Mouse (Mus musculus) hindbrain, postnatal 0 days (tissue): ENCODE results near the gene Spice1. TPM values are rescaled to one million over a fixed set of nuclear protein-coding genes. Genes with fewer than 3 reads are reported as not detected.

Source experiments
- ATAC-seq: fragments of 200-750 bp; cut with Nextera tagmentation; 2 replicates; pipeline ENCODE4 v1.8.0; 2017; ENCODE audit warnings: mild to moderate bottlenecking, moderate TSS enrichment, moderate library complexity
- DNase-seq: peaks from one replicate; pipeline ENCODE4 v3.0.0-alpha.2; 2015; ENCODE audit warnings: low spot score
- H3K27ac ChIP-seq: fragments of 300-500 bp; sonication (generic); 2 replicates; pipeline ENCODE4 v1.5.1; 2014; ENCODE audit warnings: mild to moderate bottlenecking
- H3K27me3 ChIP-seq: fragments of 300-500 bp; sonication (generic); 2 replicates; pipeline ENCODE4 v1.6.1; 2014; ENCODE audit warnings: low read length, mixed read lengths; ENCODE audit not compliant: insufficient read depth
- H3K36me3 ChIP-seq: fragments of 300-500 bp; sonication (generic); 2 replicates; pipeline ENCODE4 v1.6.1; 2014; ENCODE audit warnings: low read length, mixed read lengths; ENCODE audit not compliant: insufficient read depth
- H3K4me1 ChIP-seq: fragments of 300-500 bp; sonication (generic); 2 replicates; pipeline ENCODE4 v1.6.1; 2014; ENCODE audit warnings: antibody characterized with exemption, low read length, mixed read lengths; ENCODE audit not compliant: insufficient read depth
- H3K4me2 ChIP-seq: fragments of 300-500 bp; sonication (generic); 2 replicates; pipeline ENCODE4 v1.6.1; 2014; ENCODE audit warnings: low read depth, mild to moderate bottlenecking, low read length, moderate library complexity, mixed read lengths
- H3K4me3 ChIP-seq: fragments of 300-500 bp; sonication (generic); 2 replicates; pipeline ENCODE4 v1.5.1; 2014; ENCODE audit warnings: low read length
- H3K9ac ChIP-seq: fragments of 300-500 bp; sonication (generic); replicated peaks from 2 replicates; pipeline ENCODE4 v1.6.1; 2014; ENCODE audit warnings: mild to moderate bottlenecking, low read length, moderate library complexity, mixed read lengths
- H3K9me3 ChIP-seq: fragments of 300-500 bp; sonication (generic); 2 replicates; pipeline ENCODE4 v1.6.1; 2016; ENCODE audit warnings: low read length, mixed read lengths
- CTCF ChIP-seq: IDR thresholded peaks from 2 replicates; pipeline ENCODE4 v1.5.1; 2016; ENCODE audit warnings: antibody characterized with exemption, control low read depth, low read depth
- WGBS: fragments of 180-500 bp; shearing (Covaris S2); extraction: QIAGEN DNeasy Blood & Tissue Kit; methylation state at CpG from one replicate; pipeline ENCODE4 v1.1.7; 2014; 5-methylcytosine and 5-hydroxymethylcytosine counted together
- polyA plus RNA-seq: library from polyadenylated mRNA; unstranded; fragments of >200 nt; fragmentation: Nextera tagmentation; extraction: Ambion mirVana; gene quantifications from 2 replicates; pipeline ENCODE4 v1.2.1, GENCODE M21; 2015
- total RNA-seq: library from RNA; depleted of rRNA; stranded (reverse); fragments of >200 nt; gene quantifications from 2 replicates; pipeline ENCODE4 v1.2.3, GENCODE M21; 2014

Spice1 gene
- total and polyA plus RNA-seq, 2 experiments from 2014 or later: 9.0 to 9.7 TPM

DNA sequence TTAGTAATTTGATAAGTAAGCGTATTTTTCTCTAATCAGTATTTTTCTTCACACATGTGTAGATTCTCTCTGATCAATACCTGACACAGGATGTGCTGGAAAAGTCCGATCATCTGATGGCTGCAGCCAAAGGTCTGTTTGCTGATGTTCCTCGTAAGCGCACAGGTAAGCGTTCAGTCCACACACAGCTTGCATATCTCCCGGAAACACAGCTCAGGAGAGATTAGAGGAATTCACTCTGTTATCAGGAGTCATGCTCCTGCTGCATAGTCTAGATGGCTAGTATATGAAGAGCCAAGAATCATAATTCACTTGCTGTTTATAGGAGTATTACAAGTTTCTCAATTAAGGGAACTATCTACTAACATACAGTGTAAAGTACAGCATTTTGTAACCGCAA is 18.6 kb downstream of the Spice1 start:
- H3K4me2 ChIP-seq: no peak overlapping the region
- 97% methylated on average over 7 of the region's 7 CpGs for WGBS

DNA sequence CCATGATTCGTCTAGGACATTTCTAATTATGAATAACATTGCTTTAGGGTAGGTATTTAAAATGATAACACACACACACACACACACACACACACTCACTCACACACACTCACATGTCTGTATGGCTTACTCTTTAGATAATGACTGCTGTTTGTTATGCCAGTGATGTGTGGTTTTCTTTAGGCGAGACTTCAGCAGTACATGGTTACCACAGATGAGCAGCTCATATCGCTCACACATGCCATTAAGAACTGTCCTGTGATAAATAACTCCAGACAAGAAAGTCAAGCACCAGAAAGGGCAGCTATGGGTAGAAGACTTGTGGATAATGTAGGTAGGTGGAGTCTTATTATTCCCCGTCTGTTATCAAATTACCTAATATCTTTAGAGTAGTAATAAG is 28.5 kb downstream of the Spice1 start:
- H3K27ac ChIP-seq: no peak overlapping the region
- no peak for ATAC-seq
- no peak for TF ChIP-seq CTCF
- H3K4me1 ChIP-seq: no peaks in the 10 kb centered on the region
- H3K9me3 ChIP-seq: no peaks in the 10 kb centered on the region
- H3K36me3 ChIP-seq: no peaks in the 10 kb centered on the region; the same call in 1 of the 2 replicates
- no peak overlapping the region for H3K4me3 ChIP-seq
- no peak for DNase-seq
- 92% methylated on average over 4 of the region's 4 CpGs for WGBS
- H3K9ac ChIP-seq: no peak overlapping the region
- H3K27me3 ChIP-seq: no peaks in the 10 kb centered on the region
- no peak overlapping the region for H3K4me2 ChIP-seq

More for the DNA sequence above, 18.6 kb downstream of the Spice1 start:
- TF ChIP-seq CTCF: no peak
- no peaks in the 10 kb centered on the region for H3K9me3 ChIP-seq
- H3K36me3 ChIP-seq: no peaks in the 10 kb centered on the region; the same call in 1 of the 2 replicates
- H3K27me3 ChIP-seq: no peaks in the 10 kb centered on the region
- no peak overlapping the region for H3K9ac ChIP-seq
- no peak overlapping the region for H3K4me3 ChIP-seq
- H3K27ac ChIP-seq: no peak overlapping the region
- no peaks in the 10 kb centered on the region for H3K4me1 ChIP-seq
- ATAC-seq (no peak), DNase-seq (no peak)

DNA sequence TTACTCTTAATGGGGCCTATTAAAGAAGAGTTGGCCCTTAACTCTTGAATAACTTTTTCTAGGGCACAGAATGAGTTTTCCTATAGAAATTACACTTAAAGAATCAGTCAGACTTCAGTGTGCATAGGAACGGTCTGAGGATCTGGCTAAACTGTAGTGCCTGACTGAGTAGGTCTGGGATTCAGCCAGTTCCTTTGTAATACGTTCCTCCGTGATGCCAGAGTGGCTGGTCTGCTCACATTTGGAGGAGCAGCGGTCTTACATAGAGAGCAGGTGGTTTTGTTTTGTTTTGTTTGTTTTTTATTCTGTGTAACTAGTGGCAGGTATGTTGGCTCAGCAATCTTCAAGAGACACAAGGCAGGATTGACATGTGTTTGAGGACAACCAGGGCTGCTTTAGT is 33.1 kb downstream of the Spice1 start:
- WGBS: 60% methylated on average over 4 of the region's 4 CpGs
- TF ChIP-seq CTCF: no peak
- Histone ChIP-seq H3K27ac (no peak overlapping the region), H3K36me3 (no peaks in the 10 kb centered on the region; the same call in 1 of the 2 replicates), H3K27me3 (no peaks in the 10 kb centered on the region), H3K4me3 (no peak overlapping the region), H3K4me1 (no peaks in the 10 kb centered on the region), H3K4me2 (no peak overlapping the region), H3K9me3 (no peaks in the 10 kb centered on the region), H3K9ac (no peak overlapping the region)
- ATAC-seq (no peak), DNase-seq (no peak)

DNA sequence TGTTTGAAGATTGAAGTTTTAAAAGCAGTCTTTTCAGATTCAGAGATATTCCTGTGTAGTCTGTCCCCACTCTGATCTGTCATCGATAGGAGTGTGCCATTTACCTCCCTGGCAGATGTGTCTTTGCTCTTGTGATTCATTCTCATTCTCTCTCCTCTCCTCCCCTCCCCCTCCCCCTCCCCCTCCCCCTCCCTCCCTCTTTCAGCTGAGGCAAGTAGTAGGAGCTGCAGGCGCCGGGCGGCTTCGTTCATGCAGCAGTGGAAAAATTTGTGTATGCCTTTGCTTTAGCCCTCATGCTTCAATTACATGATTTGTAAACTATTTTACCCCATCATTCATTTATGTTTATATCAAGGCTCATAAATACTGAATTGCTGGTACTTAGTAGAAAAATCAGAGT is 34.7 kb downstream of the Spice1 start:
- no peak overlapping the region for H3K9ac ChIP-seq
- H3K27ac ChIP-seq: no peak overlapping the region
- H3K9me3 ChIP-seq: no peaks in the 10 kb centered on the region
- H3K4me3 ChIP-seq: no peak overlapping the region
- H3K4me2 ChIP-seq: no peak overlapping the region
- no peak for TF ChIP-seq CTCF
- DNase-seq: no peak
- WGBS: 19% methylated on average over 5 of the region's 5 CpGs
- no peak for ATAC-seq
- H3K36me3 ChIP-seq: no peaks in the 10 kb centered on the region; the same call in 1 of the 2 replicates
- no peaks in the 10 kb centered on the region for H3K4me1 ChIP-seq
- H3K27me3 ChIP-seq: no peaks in the 10 kb centered on the region

DNA sequence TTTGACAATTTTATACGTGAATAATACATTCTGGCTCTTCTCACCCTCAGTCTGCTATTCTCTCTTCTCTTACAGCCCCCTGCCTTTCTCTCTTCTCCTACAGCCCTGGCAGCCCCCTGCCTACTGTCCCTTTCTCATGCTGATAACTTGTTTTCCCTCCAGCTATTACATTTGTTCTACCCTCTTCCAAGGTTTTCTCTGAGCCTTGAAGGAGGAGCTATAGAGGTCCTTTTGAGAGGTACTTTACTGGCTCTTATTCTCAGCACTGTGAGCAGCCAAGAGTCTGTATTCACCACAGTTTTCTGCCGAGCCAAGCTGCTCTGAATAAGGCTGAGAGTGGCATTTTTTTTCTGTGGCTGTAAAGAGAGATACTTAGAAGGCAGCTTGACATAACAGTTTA is 36.6 kb downstream of the Spice1 start:
- Histone ChIP-seq H3K27ac (no peak overlapping the region), H3K4me2 (no peak overlapping the region), H3K4me1 (no peaks in the 10 kb centered on the region), H3K4me3 (no peak overlapping the region), H3K9ac (no peak overlapping the region), H3K36me3 (no peaks in the 10 kb centered on the region; the same call in 1 of the 2 replicates), H3K27me3 (no peaks in the 10 kb centered on the region), H3K9me3 (no peaks in the 10 kb centered on the region)
- 20% methylated on average over 2 of the region's 2 CpGs for WGBS
- no peak for TF ChIP-seq CTCF
- DNase-seq (peak; percentile 60), ATAC-seq (peak; percentile 78)

DNA sequence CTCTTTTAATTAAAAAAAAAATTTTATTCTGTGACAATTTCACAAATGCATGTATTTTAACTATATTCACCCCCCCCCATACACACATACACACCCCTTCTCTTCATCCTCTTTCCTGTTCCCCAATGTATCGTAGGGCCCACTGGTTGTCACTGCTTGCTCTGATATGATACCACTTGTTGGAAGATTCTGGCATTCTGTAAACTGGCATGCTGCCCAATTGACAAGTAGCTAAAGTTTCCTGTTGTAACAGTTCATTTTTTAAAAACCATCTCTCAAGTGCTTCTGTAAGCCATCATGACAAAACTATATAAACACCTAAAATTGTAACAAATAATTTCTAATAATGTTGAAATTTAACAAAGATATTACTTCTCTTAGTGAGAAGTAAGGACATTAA is 37.3 kb downstream of the Spice1 start:
- Histone ChIP-seq H3K36me3 (no peaks in the 10 kb centered on the region; the same call in 1 of the 2 replicates), H3K4me2 (no peak overlapping the region), H3K27me3 (no peaks in the 10 kb centered on the region), H3K9ac (no peak overlapping the region), H3K4me1 (no peaks in the 10 kb centered on the region), H3K27ac (no peak overlapping the region), H3K4me3 (no peak overlapping the region), H3K9me3 (no peaks in the 10 kb centered on the region)
- ATAC-seq (no peak), DNase-seq (no peak)
- TF ChIP-seq CTCF: no peak
- 79% methylated on average over 1 of the region's 1 CpGs for WGBS

DNA sequence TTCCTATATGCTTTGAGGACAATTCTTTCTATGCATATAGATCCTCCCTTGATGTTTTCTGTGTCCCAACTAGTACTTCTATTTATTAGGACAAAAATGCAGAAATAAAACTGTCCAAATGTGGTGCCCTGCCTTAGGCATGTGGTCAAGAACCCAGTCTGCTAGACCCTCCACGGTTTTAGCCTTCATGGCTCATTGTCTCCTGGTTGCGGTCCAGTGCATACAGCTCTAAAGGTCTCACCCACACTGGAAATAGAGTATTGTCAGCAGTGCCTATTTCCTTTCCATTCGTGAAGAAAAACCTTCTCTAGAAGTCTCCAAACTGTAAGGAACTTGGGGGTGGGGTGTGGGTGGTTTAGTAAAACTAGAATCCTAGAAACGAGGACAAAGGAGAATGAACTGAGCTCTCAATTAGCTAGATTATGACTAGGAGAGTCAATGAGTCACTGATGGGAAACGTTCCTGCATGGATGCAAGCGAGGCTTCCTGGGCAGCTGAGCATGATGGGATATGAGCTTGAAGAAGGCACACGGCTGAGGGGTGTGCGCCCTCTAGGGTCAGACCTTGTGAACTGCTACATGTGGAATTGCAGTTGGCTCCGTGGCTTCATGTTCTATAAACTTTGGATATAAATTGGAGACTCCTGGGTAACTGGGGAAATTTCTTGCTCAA is 45.1 kb downstream of the Spice1 start:
- peak; percentile 85 for TF ChIP-seq CTCF
- no peaks in the 10 kb centered on the region for H3K36me3 ChIP-seq
- WGBS: 34% methylated on average over 9 of the region's 9 CpGs
- no peaks in the 10 kb centered on the region for H3K9me3 ChIP-seq
- H3K4me1 ChIP-seq: no peaks in the 10 kb centered on the region
- no peak overlapping the region for H3K27ac ChIP-seq
- H3K27me3 ChIP-seq: no peaks in the 10 kb centered on the region
- DNase-seq: peak; percentile 81
- peak; percentile 55 for ATAC-seq
- no peak overlapping the region for H3K9ac ChIP-seq
- no peak overlapping the region for H3K4me2 ChIP-seq
- H3K4me3 ChIP-seq: no peak overlapping the region
